Mouse (Mus musculus) ES-E14 (cell line): ENCODE results near the gene Gm11037. TPM values are rescaled to one million over a fixed set of nuclear protein-coding genes. Genes with fewer than 3 reads are reported as not detected.

ENCODE experiments used
- DNase-seq: peaks from one replicate; pipeline ENCODE4 v3.0.0-alpha.2; 2013; ENCODE audit warnings: low read depth, low spot score
- H3K27ac ChIP-seq: 2 replicates; pipeline ENCODE4 v1.5.1; 2012; ENCODE audit warnings: low read depth, mild to moderate bottlenecking, low read length, moderate library complexity, mixed read lengths; ENCODE audit not compliant: poor library complexity, insufficient read depth, severe bottlenecking
- H3K36me3 ChIP-seq: 2 replicates; pipeline ENCODE4 v1.6.1; 2012; ENCODE audit warnings: mild to moderate bottlenecking, low read length, moderate library complexity, mixed read lengths; ENCODE audit not compliant: control insufficient read depth, poor library complexity, insufficient read depth, severe bottlenecking
- H3K4me1 ChIP-seq, 2 experiments: fragments of 150-350 bp in 1 of 2; sonication (generic) in 1 of 2; 2 replicates each; pipeline ENCODE4 v1.6.1; 2012; ENCODE audit warnings: low read length in 2 of 2, mild to moderate bottlenecking in 1 of 2, mixed read lengths in 1 of 2; ENCODE audit not compliant: control insufficient read depth in 2 of 2, insufficient read depth in 2 of 2, poor library complexity in 1 of 2
- H3K4me3 ChIP-seq, 2 experiments: fragments of 150-350 bp in 1 of 2; sonication (generic) in 1 of 2; 2 replicates each; pipeline ENCODE4 v1.5.1; 2012; ENCODE audit warnings: low read length in 2 of 2, low read depth in 1 of 2, mild to moderate bottlenecking in 1 of 2, mixed read lengths in 1 of 2; ENCODE audit not compliant: insufficient read depth in 1 of 2, poor library complexity in 1 of 2, severe bottlenecking in 1 of 2
- H3K9ac ChIP-seq: 2 replicates; pipeline ENCODE4 v1.6.1; 2012; ENCODE audit warnings: low read depth, mild to moderate bottlenecking, low read length, mixed read lengths; ENCODE audit not compliant: poor library complexity, insufficient read depth, severe bottlenecking
- H3K9me3 ChIP-seq: fragments of 150-350 bp; sonication (generic); 2 replicates; pipeline ENCODE4 v1.6.1; 2012; ENCODE audit warnings: low read depth, mild to moderate bottlenecking, low read length; ENCODE audit not compliant: control insufficient read depth, insufficient read depth
- CHD2 ChIP-seq: IDR thresholded peaks from 2 replicates; pipeline ENCODE4 v1.6.1; 2014; ENCODE audit warnings: mild to moderate bottlenecking, low read depth, low read length, inconsistent platforms
- HCFC1 ChIP-seq: IDR thresholded peaks from 2 replicates; pipeline ENCODE4 v1.6.1; 2012; ENCODE audit warnings: low read length, inconsistent platforms, borderline replicate concordance; ENCODE audit not compliant: insufficient read depth
- MAFK ChIP-seq: IDR thresholded peaks from 2 replicates; pipeline ENCODE4 v1.6.1; 2014; ENCODE audit warnings: mild to moderate bottlenecking, low read depth, low read length, inconsistent platforms; ENCODE audit not compliant: insufficient read depth
- ZC3H11A ChIP-seq: IDR thresholded peaks from 2 replicates; pipeline ENCODE4 v1.6.1; 2012; ENCODE audit warnings: low read depth, mild to moderate bottlenecking, inconsistent platforms, low read length, borderline replicate concordance
- ZNF384 ChIP-seq: IDR thresholded peaks from 2 replicates; pipeline ENCODE4 v1.6.1; 2012; ENCODE audit warnings: low read depth, low read length, inconsistent platforms
- in situ Hi-C, 2 experiments: fragments of 600-800 bp; cut with MboI; formaldehyde crosslinking; loops; one replicate each; pipeline ENCODE4 v1.15.1; 2025; ENCODE audit warnings: low sequenced_read_pairs in 2 of 2, inconsistent platforms in 1 of 2; ENCODE audit not compliant: unreplicated experiment in 2 of 2
- total RNA-seq: library from RNA; depleted of rRNA; stranded (reverse); fragments of 300-350 nt; gene quantifications from 2 replicates; pipeline ENCODE4 v1.2.3, GENCODE M21; 2012

Gm11037 gene
- total RNA-seq, 1 experiment, result not detected

- Histone ChIP-seq H3K9ac (no peak overlapping the region), H3K27ac (no peak overlapping the region), H3K9me3 (no peaks in the 10 kb centered on the region), H3K4me1 (peaks cover 0 to 10% of the 10 kb centered on the region in 2 experiments; a peak in 1 of 4 replicates), H3K4me3 (no peak overlapping the region), H3K36me3 (no peaks in the 10 kb centered on the region)
- DNase-seq, result no peak
- in situ Hi-C loops, result no loop called here
- TF ChIP-seq ZC3H11A (no peak), CHD2 (no peak), ZNF384 (no peak)
These were observed 5.0 kb downstream of the Gm11037 start for GRCm38 (mm10) chr2:131138296-131138695.

GRCm38 (mm10) chr2:131138760-131139159, 5.5 kb downstream of the Gm11037 start:
- Histone ChIP-seq H3K27ac (no peak overlapping the region), H3K9me3 (no peaks in the 10 kb centered on the region), H3K4me3 (no peak overlapping the region), H3K36me3 (no peaks in the 10 kb centered on the region), H3K9ac (no peak overlapping the region), H3K4me1 (peaks cover 0 to 12% of the 10 kb centered on the region in 2 experiments; a peak in 1 of 4 replicates)
- TF ChIP-seq MAFK, result no peak
- TF ChIP-seq CHD2, result no peak
- no peak for TF ChIP-seq ZC3H11A
- no peak for TF ChIP-seq HCFC1
- TF ChIP-seq ZNF384, result no peak
- no peak for DNase-seq
- in situ Hi-C loops, result no loop called here

GRCm38 (mm10) chr2:131139287-131139686, 6.0 kb downstream of the Gm11037 start:
- no peak for DNase-seq
- H3K4me1 ChIP-seq, result peaks cover 0 to 11% of the 10 kb centered on the region in 2 experiments; a peak in 1 of 4 replicates
- no peak overlapping the region for H3K27ac ChIP-seq
- no peak for TF ChIP-seq MAFK
- TF ChIP-seq HCFC1, result no peak
- TF ChIP-seq ZC3H11A, result no peak
- no peak for TF ChIP-seq ZNF384
- no peak for TF ChIP-seq CHD2
- H3K9ac ChIP-seq, result no peak overlapping the region
- no peaks in the 10 kb centered on the region for H3K36me3 ChIP-seq
- in situ Hi-C loops, result no loop called here
- no peaks in the 10 kb centered on the region for H3K9me3 ChIP-seq
- no peak overlapping the region for H3K4me3 ChIP-seq

GRCm38 (mm10) chr2:131139886-131140532, 6.7 kb downstream of the Gm11037 start:
- Histone ChIP-seq H3K27ac (no peak overlapping the region), H3K4me3 (no peak overlapping the region), H3K36me3 (peaks cover 3% of the 10 kb centered on the region; the same call in 1 of the 2 replicates), H3K9ac (no peak overlapping the region), H3K4me1 (peaks cover 0 to 8% of the 10 kb centered on the region in 2 experiments; a peak in 1 of 4 replicates), H3K9me3 (no peaks in the 10 kb centered on the region)
- DNase-seq, result no peak
- TF ChIP-seq ZC3H11A, result no peak
- no peak for TF ChIP-seq ZNF384
- no peak for TF ChIP-seq MAFK
- in situ Hi-C loops, result no loop called here

- no peak overlapping the region for H3K4me3 ChIP-seq
- DNase-seq, result no peak
- in situ Hi-C loops, result no loop called here
- H3K36me3 ChIP-seq, result peaks cover 3% of the 10 kb centered on the region; the same call in 1 of the 2 replicates
- H3K27ac ChIP-seq, result no peak overlapping the region
- TF ChIP-seq HCFC1 (no peak), ZNF384 (no peak), ZC3H11A (no peak), CHD2 (no peak), MAFK (no peak)
- no peaks in the 10 kb centered on the region for H3K9me3 ChIP-seq
- peaks cover 0 to 10% of the 10 kb centered on the region in 2 experiments; a peak in 1 of 4 replicates for H3K4me1 ChIP-seq
- H3K9ac ChIP-seq, result no peak overlapping the region
These were observed 7.2 kb downstream of the Gm11037 start for GRCm38 (mm10) chr2:131140533-131140905.
